Mouse (Mus musculus): ENCODE results near the gene Ccdc181. TPM values are rescaled to one million over a fixed set of nuclear protein-coding genes. Genes with fewer than 3 reads are reported as not detected.

Ccdc181 gene
- total and polyA plus RNA-seq, 3 experiments, result 11.0 to 15.8 TPM; not detected in 1

- Histone ChIP-seq H3K27ac (ENCODE audit: control insufficient read depth, low read depth, low read length) (no peak overlapping the region), H3K4me3 (ENCODE audit: control insufficient read depth in 1 of 2, insufficient read depth in 1 of 2, low read depth in 2 of 2, low read length in 2 of 2) (no peak overlapping the region), H3K27me3 (ENCODE audit: control insufficient read depth in 1 of 2, insufficient read depth in 2 of 2, low read length in 2 of 2) (no peaks in the 10 kb centered on the region), H3K9me3 (replicated peaks; ENCODE audit: insufficient read depth, low read length) (no peaks in the 10 kb centered on the region), H3K36me3 (ENCODE audit: control insufficient read depth in 1 of 2, insufficient read depth in 2 of 2, low read length in 2 of 2) (peaks cover 0 to 7% of the 10 kb centered on the region in 2 experiments; a peak in 2 of 4 replicates), H3K79me2 (ENCODE audit: control insufficient read depth, insufficient read depth, low read length, poor library complexity) (no peaks in the 10 kb centered on the region), H3K9ac (ENCODE audit: control insufficient read depth, low read depth, low read length, poor library complexity, severe bottlenecking) (0 out of 2 replicates have a peak overlapping the region, but pooled peaks have one; percentile 2), H3K4me1 (ENCODE audit: control insufficient read depth in 1 of 2, insufficient read depth in 2 of 2, low read length in 2 of 2) (peaks cover 0 to 10% of the 10 kb centered on the region in 2 experiments)
- TF ChIP-seq ZKSCAN1 (IDR thresholded peaks at IDR 0.05; ENCODE audit: low read depth, low read length), result no peak
- TF ChIP-seq ZNF384 (IDR thresholded peaks at IDR 0.05; ENCODE audit: low read depth, low read length), result no peak
- no peak for TF ChIP-seq ZC3H11A (IDR thresholded peaks at IDR 0.05; ENCODE audit: low read depth, low read length)
- no peak for TF ChIP-seq POLR2AphosphoS5 (IDR thresholded peaks at IDR 0.05; ENCODE audit: borderline replicate concordance, low read depth, low read length)
- TF ChIP-seq KAT2A (conservative IDR thresholded peaks at IDR 0.05; ENCODE audit: low read depth, low read length), result no peak
- 0 out of 2 replicates have a peak, but pooled peaks have one; percentile 8 for TF ChIP-seq TCF12 (IDR thresholded peaks at IDR 0.05; ENCODE audit: low read depth, low read length)
- TF ChIP-seq CHD1 (IDR thresholded peaks at IDR 0.05; ENCODE audit: low read depth, low read length), result no peak
- no peak for TF ChIP-seq SIN3A (IDR thresholded peaks at IDR 0.05; ENCODE audit: low read length)
- TF ChIP-seq NELFE (IDR thresholded peaks at IDR 0.05; ENCODE audit: low read depth, low read length), result no peak
- no peak for TF ChIP-seq TBP (IDR thresholded peaks at IDR 0.05; ENCODE audit: low read depth, low read length)
- TF ChIP-seq NRF1 (IDR thresholded peaks at IDR 0.05; ENCODE audit: insufficient read depth, low read depth, low read length, poor library complexity, severe bottlenecking), result no peak
- TF ChIP-seq CHD2 (IDR thresholded peaks at IDR 0.05; ENCODE audit: low read length), result no peak
- peak; percentile 10 to 57; a peak in 2 of 4 replicates for TF ChIP-seq EP300 (IDR thresholded peaks at IDR 0.05; ENCODE audit: low read depth in 1 of 2, low read length in 2 of 2)
- TF ChIP-seq CTCF (IDR thresholded peaks at IDR 0.05 in 2 of 3, conservative IDR thresholded peaks at IDR 0.05 in 1 of 3; ENCODE audit: control insufficient read depth in 1 of 3, insufficient read depth in 1 of 3, low read depth in 2 of 3, low read length in 3 of 3, poor library complexity in 1 of 3, severe bottlenecking in 1 of 3), result no peak
- no peak for TF ChIP-seq UBTF (IDR thresholded peaks at IDR 0.05; ENCODE audit: borderline replicate concordance, insufficient read depth, low read depth, low read length)
- TF ChIP-seq HCFC1 (IDR thresholded peaks at IDR 0.05; ENCODE audit: low read depth, low read length), result no peak
- no peak for TF ChIP-seq TAL1 (IDR thresholded peaks at IDR 0.05; ENCODE audit: low read length)
- no peak for TF ChIP-seq MYC (IDR thresholded peaks at IDR 0.05; ENCODE audit: low read depth, low read length)
- DNase-seq (ENCODE audit: low read depth, low spot score), result peak; percentile 43
Observed at GRCm38 (mm10) chr1:164319542-164320140, 44.3 kb downstream of the Ccdc181 start.

- no peak for TF ChIP-seq POLR2AphosphoS5 (IDR thresholded peaks at IDR 0.05; ENCODE audit: borderline replicate concordance, low read depth, low read length)
- TF ChIP-seq NRF1 (IDR thresholded peaks at IDR 0.05; ENCODE audit: insufficient read depth, low read depth, low read length, poor library complexity, severe bottlenecking), result no peak
- Histone ChIP-seq H3K9ac (ENCODE audit: control insufficient read depth, low read depth, low read length, poor library complexity, severe bottlenecking) (no peak overlapping the region), H3K36me3 (ENCODE audit: control insufficient read depth in 1 of 2, insufficient read depth in 2 of 2, low read length in 2 of 2) (peaks cover 0 to 5% of the 10 kb centered on the region in 2 experiments; a peak in 2 of 4 replicates), H3K27ac (ENCODE audit: control insufficient read depth, low read depth, low read length) (no peak overlapping the region), H3K9me3 (replicated peaks; ENCODE audit: insufficient read depth, low read length) (no peaks in the 10 kb centered on the region), H3K79me2 (ENCODE audit: control insufficient read depth, insufficient read depth, low read length, poor library complexity) (no peaks in the 10 kb centered on the region), H3K4me3 (ENCODE audit: control insufficient read depth in 1 of 2, insufficient read depth in 1 of 2, low read depth in 2 of 2, low read length in 2 of 2) (no peak overlapping the region), H3K27me3 (ENCODE audit: control insufficient read depth in 1 of 2, insufficient read depth in 2 of 2, low read length in 2 of 2) (no peaks in the 10 kb centered on the region), H3K4me1 (ENCODE audit: control insufficient read depth in 1 of 2, insufficient read depth in 2 of 2, low read length in 2 of 2) (peaks cover 0 to 6% of the 10 kb centered on the region in 2 experiments; a peak in 3 of 4 replicates)
- no peak for DNase-seq (ENCODE audit: low read depth, low spot score)
Observed at GRCm38 (mm10) chr1:164320731-164321130, 45.3 kb downstream of the Ccdc181 start.

Measured in MEL (cell line).